Mouse (Mus musculus) ovary, postnatal 36 days (tissue): ENCODE data around the gene Anks1b.

Source experiments
- DNase-seq: peaks from one replicate; pipeline ENCODE4 v3.0.0; 2022; ENCODE audit warnings: low spot score, mixed read lengths

Anks1b gene

DNA sequence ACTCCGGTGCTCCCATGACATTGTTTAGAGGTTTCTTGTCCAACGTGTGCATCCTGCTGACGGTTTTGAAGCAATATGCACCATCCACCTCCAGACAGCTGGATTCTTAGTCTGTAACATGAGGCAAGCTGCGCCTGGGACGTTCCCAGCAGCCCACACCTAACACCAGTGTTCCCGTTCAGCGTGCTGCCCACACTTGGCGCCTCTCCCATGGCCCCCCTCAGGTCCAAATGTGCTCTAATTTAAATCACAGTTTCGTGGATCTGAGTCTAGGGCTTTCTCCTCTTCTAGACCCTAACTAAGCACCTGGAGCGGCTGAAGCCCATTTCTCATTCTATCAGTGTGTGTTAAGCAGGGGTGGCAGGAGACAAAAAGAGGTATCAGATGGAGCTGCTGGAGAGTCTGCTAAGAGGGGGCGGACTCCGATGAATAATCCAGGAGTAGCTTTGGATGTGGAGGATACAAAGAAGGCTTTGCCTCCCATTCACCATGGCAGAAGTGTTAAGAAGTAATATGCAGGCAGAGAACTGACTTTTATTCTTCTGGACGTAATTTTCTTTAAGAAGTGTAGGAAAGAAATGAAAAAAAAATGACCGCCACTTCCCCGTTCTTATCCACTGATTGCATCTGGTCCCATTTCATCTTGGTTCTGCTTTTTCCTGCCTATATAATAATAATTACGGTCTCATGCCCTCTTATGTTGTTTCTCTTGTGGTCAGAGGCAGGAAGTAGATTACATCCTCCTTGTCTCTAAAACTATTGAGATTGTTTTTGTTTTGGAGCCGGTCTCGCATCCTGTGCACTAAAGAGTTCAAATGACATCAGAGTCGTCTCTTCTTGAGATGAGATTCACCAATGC lies 986.6 kb downstream of the Anks1b start:
- no peak for DNase-seq

DNA sequence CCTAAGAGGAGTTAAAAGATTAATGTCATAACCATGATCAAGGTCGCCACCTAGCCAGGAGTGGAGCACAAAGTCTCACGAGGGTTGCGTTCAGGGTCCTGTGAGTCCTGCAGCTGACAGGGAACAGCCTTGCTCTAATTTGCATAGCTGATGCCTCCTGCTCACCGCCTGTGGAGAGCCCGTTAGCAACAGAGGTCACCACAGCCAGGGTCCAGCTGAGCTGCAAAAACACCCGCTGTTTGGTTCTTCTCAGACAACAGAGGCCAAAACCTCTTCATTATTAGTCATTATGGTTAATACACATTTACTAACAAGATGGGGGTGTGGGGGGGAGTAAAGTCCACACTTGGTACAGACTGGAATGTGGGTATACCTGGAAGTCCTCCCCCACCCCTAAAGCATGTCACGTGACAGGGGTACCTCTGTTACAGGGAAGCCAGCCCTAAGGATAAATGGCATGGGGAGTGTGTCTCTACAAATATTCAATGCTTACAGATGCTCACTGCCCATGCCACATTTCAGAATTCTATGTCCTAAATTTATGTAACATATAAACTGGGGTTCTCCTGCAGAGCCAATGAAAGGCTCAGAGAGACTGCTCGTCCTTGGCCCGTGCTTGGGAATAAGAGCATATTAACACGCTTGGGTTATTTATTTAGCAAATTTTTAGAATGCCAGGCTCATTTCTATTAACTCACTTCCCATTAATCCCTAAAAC lies 990.7 kb downstream of the Anks1b start:
- DNase-seq: no peak

DNA sequence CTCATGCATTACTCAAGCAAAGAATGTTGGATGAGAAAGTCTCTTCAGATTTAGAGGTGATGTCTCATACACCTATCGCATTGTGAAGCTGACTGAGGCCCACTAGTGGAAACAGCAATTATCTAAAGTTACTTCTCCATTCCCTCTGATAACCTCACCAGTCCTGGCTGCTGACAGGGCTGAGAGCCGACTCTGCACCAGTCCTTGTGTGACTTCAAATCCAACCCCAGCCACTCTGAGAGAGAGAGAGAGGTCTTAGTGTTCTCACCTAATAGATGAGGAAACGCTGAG lies 991.2 kb downstream of the Anks1b start:
- DNase-seq: no peak

- DNase-seq: no peak
These were observed 999.9 kb downstream of the Anks1b start for GRCm38 (mm10) chr10:90873204-90873603.

- no peak for DNase-seq
These were observed 1000.9 kb downstream of the Anks1b start for GRCm38 (mm10) chr10:90874166-90874565.

- no peak for DNase-seq
These were observed 1007.7 kb downstream of the Anks1b start for GRCm38 (mm10) chr10:90880854-90881560.

GRCm38 (mm10) chr10:90889566-90889965 lies 1016.3 kb downstream of the Anks1b start:
- DNase-seq: no peak

DNA sequence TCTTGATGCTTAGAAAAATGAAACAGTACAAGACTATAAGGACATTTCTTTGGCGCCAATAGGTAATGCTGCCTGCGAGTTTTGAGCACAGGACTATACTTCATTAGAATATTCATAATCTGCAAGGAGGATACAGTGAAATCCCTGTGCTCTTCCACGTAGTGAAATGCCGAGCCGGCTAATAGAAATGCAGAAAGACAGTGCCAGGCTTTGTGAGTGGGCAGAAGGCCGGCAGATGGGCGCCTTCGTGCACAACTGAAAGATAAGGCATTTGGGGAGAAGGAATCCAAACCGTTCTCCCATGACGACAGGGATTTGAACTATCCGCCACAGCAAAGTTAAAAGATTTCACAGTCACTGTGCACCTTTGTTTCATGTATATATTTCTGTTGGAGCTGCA lies 1019.4 kb downstream of the Anks1b start:
- DNase-seq: no peak

DNA sequence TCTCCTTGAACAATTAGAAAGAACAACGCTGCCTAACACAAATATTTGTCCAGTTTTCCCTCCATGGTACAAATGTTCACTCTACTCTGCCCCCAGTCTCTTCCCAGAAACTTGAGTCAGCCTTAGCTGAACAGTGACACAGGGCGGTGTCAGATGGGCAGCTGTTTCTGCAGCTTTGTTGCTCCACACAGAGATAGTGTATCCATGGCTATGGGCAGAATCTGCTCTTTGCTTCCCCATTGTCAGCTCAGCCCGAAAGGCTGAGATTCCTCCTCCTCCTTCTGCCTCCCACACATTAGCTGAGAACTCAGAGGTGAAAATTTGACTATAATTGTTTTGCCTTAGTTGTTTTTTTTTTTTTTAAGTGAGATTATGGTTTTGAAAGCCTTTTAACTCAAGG lies 1024.6 kb downstream of the Anks1b start:
- no peak for DNase-seq

GRCm38 (mm10) chr10:90904185-90904584 lies 1030.9 kb downstream of the Anks1b start:
- no peak for DNase-seq

DNA sequence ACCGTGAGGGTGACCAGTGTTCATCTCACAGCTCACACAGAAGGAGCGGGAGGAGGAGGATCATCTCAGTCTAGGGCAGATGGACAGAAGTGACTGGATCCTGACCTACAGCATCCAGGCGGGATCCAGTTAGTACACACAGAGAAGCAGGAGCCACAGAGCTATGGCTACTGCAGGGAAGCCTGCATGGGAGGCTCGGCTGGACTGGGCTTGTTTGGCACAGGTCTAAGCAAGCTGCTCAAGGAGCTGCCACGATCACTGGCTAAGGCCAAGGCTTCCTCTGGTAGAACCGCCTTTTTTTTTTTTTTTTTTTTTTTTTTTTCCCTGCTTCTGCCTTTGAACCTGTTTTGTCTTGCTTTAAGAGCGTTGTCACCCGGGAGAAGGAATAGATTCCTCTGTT lies 1034.1 kb downstream of the Anks1b start:
- no peak for DNase-seq

DNA sequence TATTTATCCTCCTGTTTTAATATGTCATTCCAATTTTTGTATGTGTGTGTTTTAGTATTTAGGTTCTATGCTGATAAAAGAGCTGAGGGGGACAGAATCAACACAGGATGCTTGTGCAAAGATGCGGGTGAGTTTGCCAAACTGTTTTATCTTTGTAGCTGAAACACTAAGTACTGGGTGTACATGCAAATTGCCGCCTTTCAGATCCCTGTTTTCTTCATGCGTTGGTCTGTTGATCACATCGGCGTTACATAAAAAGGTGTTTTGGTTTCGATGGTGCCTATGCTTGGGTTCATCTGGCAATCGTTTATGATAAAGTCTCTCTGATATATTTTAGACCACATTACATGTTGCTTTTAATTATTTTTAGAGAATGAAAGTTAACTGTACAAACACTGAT lies 1050.2 kb downstream of the Anks1b start:
- DNase-seq: no peak

DNA sequence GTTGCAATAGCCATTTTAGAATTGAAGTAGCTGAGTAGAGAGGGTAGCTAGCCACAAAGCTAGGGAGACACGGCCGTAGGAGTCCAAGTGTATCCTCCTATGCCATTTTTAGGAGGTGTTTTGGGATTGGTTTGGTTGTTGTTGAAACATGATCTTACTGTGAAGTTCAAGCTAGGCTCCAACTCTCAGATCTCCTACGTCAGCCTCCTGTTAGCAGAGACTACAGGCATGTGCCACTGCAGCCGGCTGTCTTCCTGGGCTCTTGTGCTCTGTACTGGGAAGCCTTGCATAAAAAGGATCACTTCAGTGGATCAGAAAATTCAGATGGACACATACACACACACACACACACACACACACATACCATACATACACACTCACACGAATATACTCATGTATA lies 1059.8 kb downstream of the Anks1b start:
- no peak for DNase-seq

- no peak for DNase-seq
These were observed 1061.4 kb downstream of the Anks1b start for GRCm38 (mm10) chr10:90934678-90935077.

GRCm38 (mm10) chr10:90937721-90938460 lies 1064.6 kb downstream of the Anks1b start:
- no peak for DNase-seq

DNA sequence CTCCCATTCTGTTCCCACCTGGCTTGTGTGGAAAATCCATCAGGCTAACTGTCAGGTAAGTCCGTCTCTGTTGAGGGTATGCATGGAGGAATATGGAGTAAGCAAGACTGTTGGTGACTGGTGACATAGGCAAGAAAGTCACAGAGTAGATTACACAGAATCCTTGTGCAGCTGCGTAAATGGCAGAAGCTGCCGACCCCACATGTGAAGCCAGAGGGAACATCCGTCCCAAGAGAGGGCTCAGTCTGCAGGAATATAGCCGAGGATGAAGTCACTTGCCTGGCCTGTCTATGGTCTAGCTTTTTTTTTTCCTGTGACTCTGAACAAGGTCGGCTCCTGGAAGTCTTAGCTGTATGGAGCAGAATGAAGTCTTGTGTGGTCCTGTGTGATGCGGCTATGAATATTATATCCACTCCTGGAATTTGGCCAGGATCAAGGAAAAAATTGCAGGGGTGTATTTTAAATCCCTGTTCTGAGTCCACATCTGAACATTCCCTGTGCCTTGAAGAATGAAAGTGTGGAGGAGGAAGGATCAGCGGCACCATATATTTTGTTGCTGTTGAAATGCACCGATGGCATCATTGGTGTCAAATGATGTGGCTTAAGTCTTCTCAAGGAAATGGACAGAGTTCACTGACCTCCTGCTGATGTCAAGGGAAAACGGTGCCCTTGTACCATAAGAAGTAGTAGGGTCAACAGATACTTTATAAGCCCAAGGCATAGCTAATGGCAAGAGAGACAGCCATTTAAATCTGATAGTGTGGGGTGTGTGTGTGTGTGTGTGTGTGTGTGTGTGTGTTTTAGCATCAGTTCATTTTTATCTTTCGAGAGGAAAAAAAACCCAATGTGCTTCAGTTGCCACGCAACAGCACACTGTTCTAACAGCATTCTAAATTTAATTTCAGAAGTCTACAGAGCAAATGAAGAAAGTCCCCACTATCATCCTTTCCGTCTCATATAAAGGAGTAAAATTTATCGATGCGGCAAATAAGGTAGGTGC lies 1067.5 kb downstream of the Anks1b start:
- no peak for DNase-seq

GRCm38 (mm10) chr10:90942001-90942700 lies 1068.8 kb downstream of the Anks1b start:
- DNase-seq: no peak

GRCm38 (mm10) chr10:90947043-90947442 lies 1073.7 kb downstream of the Anks1b start:
- no peak for DNase-seq

GRCm38 (mm10) chr10:90947608-90948373 lies 1074.5 kb downstream of the Anks1b start:
- DNase-seq: no peak
